Mouse (Mus musculus): ENCODE measurements around the gene Irak3.
A peak's percentile ranks its signal among the peaks of the same experiment; 100 is the strongest.
"Not testable (repeated sequence)": the region's sequence is repeated elsewhere in the genome, so short reads cannot be mapped to it uniquely, and the experiment has no call there.

Gene Irak3

GRCm38 (mm10) chr10:120201961-120202402 is at the start of gene Irak3:
Gene Irak3, minus strand, starts transcription at chr10:120202130.
- peak; percentile 87 for ATAC-seq (ENCODE audit: low TSS enrichment)

- no peak for ATAC-seq (ENCODE audit: low TSS enrichment)
Observed at GRCm38 (mm10) chr10:120250911-120251683, 49.2 kb upstream of the Irak3 start.

- ATAC-seq (ENCODE audit: low TSS enrichment) = peak; percentile 76
Observed at GRCm38 (mm10) chr10:120246994-120247750, 45.2 kb upstream of the Irak3 start.

- no peak for ATAC-seq (ENCODE audit: low TSS enrichment)
Observed at GRCm38 (mm10) chr10:120245681-120246080, 43.8 kb upstream of the Irak3 start.

- no peak for ATAC-seq (ENCODE audit: low TSS enrichment)
Observed at GRCm38 (mm10) chr10:120242421-120242820, 40.5 kb upstream of the Irak3 start.

GRCm38 (mm10) chr10:120239476-120239875 is 37.5 kb upstream of the Irak3 start:
- ATAC-seq (ENCODE audit: low TSS enrichment) = no peak

- no peak for ATAC-seq (ENCODE audit: low TSS enrichment)
Observed at GRCm38 (mm10) chr10:120238241-120238640, 36.3 kb upstream of the Irak3 start.

- ATAC-seq (ENCODE audit: low TSS enrichment) = no peak
Observed at GRCm38 (mm10) chr10:120236855-120237254, 34.9 kb upstream of the Irak3 start.

- peak; percentile 75 for ATAC-seq (ENCODE audit: low TSS enrichment)
Observed at GRCm38 (mm10) chr10:120233655-120234367, 31.9 kb upstream of the Irak3 start.

GRCm38 (mm10) chr10:120231718-120232117 is 29.8 kb upstream of the Irak3 start:
- ATAC-seq (ENCODE audit: low TSS enrichment) = no peak

- peak; percentile 97 for ATAC-seq (ENCODE audit: low TSS enrichment)
Observed at GRCm38 (mm10) chr10:120226871-120227661, 25.1 kb upstream of the Irak3 start, which contains the start of gene Llph. Gene Llph, plus strand, starts transcription at chr10:120227070.

GRCm38 (mm10) chr10:120220776-120221175 is 18.8 kb upstream of the Irak3 start:
- ATAC-seq (ENCODE audit: low TSS enrichment) = no peak

- ATAC-seq (ENCODE audit: low TSS enrichment) = no peak
Observed at GRCm38 (mm10) chr10:120219578-120220359, 17.8 kb upstream of the Irak3 start.

- ATAC-seq (ENCODE audit: low TSS enrichment) = no peak
Observed at GRCm38 (mm10) chr10:120218996-120219395, 17.1 kb upstream of the Irak3 start.

GRCm38 (mm10) chr10:120217099-120217498 is 15.2 kb upstream of the Irak3 start:
- ATAC-seq (ENCODE audit: low TSS enrichment) = not testable (repeated sequence)

- no peak for ATAC-seq (ENCODE audit: low TSS enrichment)
Observed at GRCm38 (mm10) chr10:120210096-120210495, 8.2 kb upstream of the Irak3 start.

- ATAC-seq (ENCODE audit: low TSS enrichment) = no peak
Observed at GRCm38 (mm10) chr10:120209539-120209925, 7.6 kb upstream of the Irak3 start.

- ATAC-seq (ENCODE audit: low TSS enrichment) = peak; percentile 100
Observed at GRCm38 (mm10) chr10:120208575-120209538, 6.9 kb upstream of the Irak3 start.

GRCm38 (mm10) chr10:120208015-120208414 is 6.1 kb upstream of the Irak3 start:
- ATAC-seq (ENCODE audit: low TSS enrichment) = no peak

Data from frontal cortex, adult (tissue).